Mouse (Mus musculus) brain, adult 10 weeks (tissue): Measurements from ENCODE around the gene Tom1l2. TPM values are rescaled to one million over a fixed set of nuclear protein-coding genes. Genes with fewer than 3 reads are reported as not detected.

Experiments
- polyA plus RNA-seq: library from polyadenylated mRNA; stranded (reverse); fragments of 350-450 nt; fragmentation: Illumina TruSeq; extraction: RNeasy Lipid Tissue Mini Kit (QIAGEN cat#74804); gene quantifications from one replicate; pipeline ENCODE4 v1.2.3, GENCODE M21; 2015; ENCODE audit warnings: low read depth, low replicate concordance

The Tom1l2 gene
- polyA plus RNA-seq: 167 TPM

DNA sequence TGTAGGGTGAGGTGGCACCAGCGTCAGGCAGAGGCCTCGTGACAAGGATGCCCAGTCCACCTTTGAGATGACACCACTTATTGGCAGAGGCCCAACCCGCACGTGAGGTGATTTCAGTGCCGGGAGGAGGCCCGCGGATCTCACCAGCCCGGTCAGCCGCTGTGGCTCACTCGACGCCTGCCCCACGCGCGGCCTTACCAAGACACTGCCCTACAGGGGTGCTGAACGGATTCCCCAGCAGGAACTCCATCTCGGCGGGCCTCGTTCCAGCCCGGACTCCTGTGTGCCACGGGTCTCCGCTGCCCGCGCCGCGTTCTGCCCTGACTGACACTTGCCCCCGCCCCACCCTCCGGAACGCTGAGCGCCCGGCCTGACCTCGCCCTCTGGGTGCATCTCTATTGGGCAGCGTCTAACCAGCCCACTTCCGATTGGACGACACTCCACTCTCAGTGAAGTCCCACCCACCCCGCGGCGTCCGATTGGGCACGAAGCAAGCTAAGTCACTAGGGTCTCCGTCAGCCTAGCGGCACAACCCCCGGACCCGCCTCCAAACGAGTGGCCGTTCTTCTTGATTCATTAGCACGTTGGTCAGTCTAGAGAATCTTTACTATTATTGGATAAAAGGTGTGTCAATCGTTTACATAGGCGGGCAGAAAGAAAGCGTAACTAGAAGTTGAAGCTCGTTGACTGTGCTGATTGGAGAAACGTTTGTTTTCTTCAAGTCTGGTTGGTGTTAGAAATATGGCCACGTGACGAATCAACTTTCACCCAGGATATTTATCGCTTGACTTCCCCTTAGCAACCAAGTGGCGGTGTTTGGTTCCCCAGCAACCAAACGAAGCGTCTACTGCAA lies at the start of gene Tom1l2, which contains the start of gene Drc3:
TSS of gene Tom1l2 (minus strand) at position 347 of the 853 bp plus-strand sequence.
TSS of gene Drc3 (plus strand) at position 771 of the 853 bp plus-strand sequence.

DNA sequence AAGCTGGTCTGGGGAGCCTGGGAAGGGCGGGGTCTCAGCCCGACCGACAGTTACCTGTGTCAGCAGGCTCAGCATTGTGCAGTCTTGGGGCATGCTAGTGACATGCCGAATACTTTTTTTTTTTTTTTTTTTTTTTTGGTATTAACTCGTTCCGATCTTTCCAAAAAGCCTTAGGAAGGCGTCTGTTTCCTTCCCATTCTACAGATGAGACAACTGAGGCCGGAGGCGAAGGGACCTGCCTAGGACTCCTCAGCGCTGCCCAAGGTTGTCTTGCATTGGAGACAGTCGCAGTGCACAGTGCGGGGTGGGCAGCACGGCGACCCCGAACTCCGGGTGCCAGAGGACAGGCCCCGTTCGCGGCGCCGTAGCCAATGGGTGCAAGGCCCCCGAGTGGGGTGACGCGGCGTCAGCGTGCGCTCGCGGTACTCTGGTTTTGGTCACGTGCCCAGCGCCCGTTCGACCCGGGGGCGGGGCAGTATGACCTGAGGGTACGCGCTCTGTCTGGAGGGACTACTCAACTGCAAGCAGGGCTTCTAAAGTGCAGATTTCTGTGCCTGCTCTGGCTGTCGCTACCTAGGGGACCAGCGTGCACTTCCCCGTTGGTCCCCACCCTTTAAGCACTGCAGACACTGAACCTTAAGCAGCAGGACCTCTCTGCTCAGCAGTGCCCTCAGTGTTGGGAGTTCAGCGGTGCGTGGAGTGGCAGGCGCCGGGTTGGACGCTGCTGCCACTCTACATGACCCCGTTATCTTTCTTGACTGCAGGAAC lies 130.1 kb downstream of the Tom1l2 start, which contains the start of gene Srebf1:
TSS of gene Srebf1 (minus strand) at position 113 of the 768 bp plus-strand sequence.

Other genes with a start within 250 kb of the Tom1l2 start
- gene Rai1, start 247.9 kb downstream of the Tom1l2 start, polyA plus RNA-seq: 30.1 TPM
- gene Srebf1, start 130.3 kb downstream of the Tom1l2 start, polyA plus RNA-seq: 42.6 TPM
- 17.7 TPM for gene Drc3, start 424 bp upstream of the Tom1l2 start, polyA plus RNA-seq
- gene Gid4, start 64.2 kb upstream of the Tom1l2 start, polyA plus RNA-seq: 45.1 TPM
- 29.0 TPM for gene Atpaf2, start 65.6 kb upstream of the Tom1l2 start, polyA plus RNA-seq
- gene Drg2, start 101.7 kb upstream of the Tom1l2 start, polyA plus RNA-seq: 66.5 TPM
- gene Myo15, start 116.4 kb upstream of the Tom1l2 start, polyA plus RNA-seq: 0.10 TPM
- 25.1 TPM for gene Alkbh5, start 183.5 kb upstream of the Tom1l2 start, polyA plus RNA-seq